In genomic region chr7:91010655-91011054, GRCm38 (mm10) we compare ENCODE assay signal across 25 mouse cellular contexts.
DNase-seq lines count a peak whose midpoint lies in the region; ATAC-seq and TF ChIP-seq lines count a peak whose summit lies in the region.
"Had no signal": no experiment of that assay in that cellular context is flagged by ENCODE, and none has a peak within 500 bp of the region (broad histone marks: within the 10 kb centered on the region; RNA-seq: fewer than 3 reads in every experiment).

No protein-coding gene starts in this region.

- 42% methylated on average over 2 of the region's 2 CpGs for WGBS in midbrain, embryonic 13.5 days
- WGBS in midbrain, embryonic 11.5 days: 67% methylated on average over 2 of the region's 2 CpGs
- WGBS in midbrain, postnatal 0 days: 44% methylated on average over 2 of the region's 2 CpGs

- H3K4me2 ChIP-seq in midbrain, embryonic 13.5 days (replicated peaks): no peak overlapping the region
- no peak overlapping the region for H3K4me2 ChIP-seq in midbrain, embryonic 11.5 days
- H3K4me2 ChIP-seq in midbrain, postnatal 0 days (ENCODE audit: low read depth, low read length, poor library complexity, severe bottlenecking): no peak overlapping the region
- H3K4me2 ChIP-seq: embryonic facial prominence, embryonic 13.5 days; forebrain, embryonic 13.5 days; heart, embryonic 11.5 days; hindbrain, embryonic 14.5 days had no signal

- H3K9me3 ChIP-seq in midbrain, embryonic 13.5 days: no peaks in the 10 kb centered on the region
- no peaks in the 10 kb centered on the region for H3K9me3 ChIP-seq in midbrain, embryonic 11.5 days (ENCODE audit: control insufficient read depth, low read length)
- no peaks in the 10 kb centered on the region for H3K9me3 ChIP-seq in midbrain, postnatal 0 days (ENCODE audit: low read length)
- H3K9me3 ChIP-seq: embryonic facial prominence, embryonic 10.5 days; embryonic facial prominence, embryonic 13.5 days; forebrain, embryonic 13.5 days had no signal

- H3K27ac ChIP-seq in midbrain, embryonic 13.5 days: 0 out of 2 replicates have a peak overlapping the region, but pooled peaks have one; percentile 30
- no peak overlapping the region for H3K27ac ChIP-seq in midbrain, embryonic 11.5 days (ENCODE audit: low read depth, low read length)
- H3K27ac ChIP-seq in midbrain, postnatal 0 days (ENCODE audit: low read depth, low read length): no peak overlapping the region
- H3K27ac ChIP-seq: embryonic facial prominence, embryonic 10.5 days; embryonic facial prominence, embryonic 13.5 days; forebrain, embryonic 13.5 days; gastrocnemius, adult 2 months; hindbrain, embryonic 14.5 days; hindbrain, postnatal 0 days had no signal

- TF ChIP-seq POLR2A in brain, embryonic 14.5 days (IDR thresholded peaks at IDR 0.05; ENCODE audit: borderline replicate concordance, extremely low read depth, insufficient read depth, insufficient read length, poor library complexity, severe bottlenecking): no peak

- H3K4me1 ChIP-seq in midbrain, embryonic 13.5 days (replicated peaks): no peaks in the 10 kb centered on the region
- no peaks in the 10 kb centered on the region for H3K4me1 ChIP-seq in midbrain, embryonic 11.5 days (ENCODE audit: control insufficient read depth, insufficient read depth, low read length)
- no peaks in the 10 kb centered on the region for H3K4me1 ChIP-seq in midbrain, postnatal 0 days (ENCODE audit: insufficient read depth, low read length)
- H3K4me1 ChIP-seq: embryonic facial prominence, embryonic 10.5 days; embryonic facial prominence, embryonic 13.5 days; forebrain, embryonic 13.5 days had no signal

- H3K9ac ChIP-seq in midbrain, embryonic 13.5 days (replicated peaks): no peak overlapping the region
- no peak overlapping the region for H3K9ac ChIP-seq in midbrain, embryonic 11.5 days (ENCODE audit: low read length)
- H3K9ac ChIP-seq in midbrain, postnatal 0 days (replicated peaks; ENCODE audit: low read length, poor library complexity, severe bottlenecking): no peak overlapping the region
- H3K9ac ChIP-seq: embryonic facial prominence, embryonic 13.5 days; forebrain, embryonic 13.5 days; forebrain, postnatal 0 days; hindbrain, embryonic 14.5 days had no signal

- H3K27me3 ChIP-seq in midbrain, embryonic 13.5 days: no peaks in the 10 kb centered on the region
- H3K27me3 ChIP-seq in midbrain, embryonic 11.5 days (ENCODE audit: control insufficient read depth, insufficient read depth, low read length): no peaks in the 10 kb centered on the region
- H3K27me3 ChIP-seq in midbrain, postnatal 0 days (ENCODE audit: insufficient read depth, low read length): no peaks in the 10 kb centered on the region
- H3K27me3 ChIP-seq: embryonic facial prominence, embryonic 13.5 days; forebrain, embryonic 13.5 days had no signal

- no peak for DNase-seq in midbrain, embryonic 11.5 days (ENCODE audit: low spot score, missing footprints)
- peak; percentile 17 for DNase-seq in Muller cell, postnatal 12 days (ENCODE audit: inconsistent ontology term)
- peak; percentile 60 for DNase-seq in brain, embryonic 14.5 days (ENCODE audit: low read depth)
- DNase-seq in midbrain, postnatal 0 days (ENCODE audit: low spot score): peak; percentile 1
- DNase-seq: adrenal gland, adult 8-10 months; adrenal gland, postnatal 25 days; cerebellum, adult 18-20 months; cerebellum, adult 9-10 months; cerebellum, postnatal 14 days; forebrain, postnatal 0 days; gastrocnemius, adult 2 months; gastrocnemius, postnatal 14 days; heart, adult 11 months had no signal

- H3K4me3 ChIP-seq in midbrain, embryonic 13.5 days (replicated peaks): no peak overlapping the region
- no peak overlapping the region for H3K4me3 ChIP-seq in midbrain, embryonic 11.5 days (ENCODE audit: low read depth, low read length)
- H3K4me3 ChIP-seq in midbrain, postnatal 0 days (ENCODE audit: low read depth, low read length): no peak overlapping the region
- H3K4me3 ChIP-seq: embryonic facial prominence, embryonic 10.5 days; embryonic facial prominence, embryonic 13.5 days; erythroblast, embryonic 14.5 days; forebrain, embryonic 13.5 days; gastrocnemius, adult 2 months had no signal

- no peak for TF ChIP-seq CTCF in brain, embryonic 14.5 days (IDR thresholded peaks at IDR 0.05; ENCODE audit: borderline replicate concordance, extremely low read depth, insufficient read depth, insufficient read length)
- no peak for TF ChIP-seq CTCF in midbrain, postnatal 0 days (IDR thresholded peaks at IDR 0.05)

- peak; percentile 77 for ATAC-seq in midbrain, embryonic 13.5 days
- no peak for ATAC-seq in midbrain, embryonic 11.5 days (ENCODE audit: low FRiP score)
- no peak for ATAC-seq in midbrain, postnatal 0 days (ENCODE audit: low FRiP score)
- no peak for ATAC-seq in megakaryocyte, adult 5-6 weeks (ENCODE audit: poor library complexity, severe bottlenecking)
- ATAC-seq: activated CD4-positive, CD25-positive, alpha-beta regulatory T cell, adult 4 months; CD4-positive, CD25-positive, alpha-beta regulatory T cell, adult 4 months; forebrain, embryonic 13.5 days; forebrain, postnatal 0 days; hindbrain, postnatal 0 days; inflammation-experienced regulatory T-cells, adult 6 months had no signal

- no peaks in the 10 kb centered on the region for H3K36me3 ChIP-seq in midbrain, embryonic 13.5 days
- no peaks in the 10 kb centered on the region for H3K36me3 ChIP-seq in midbrain, embryonic 11.5 days (ENCODE audit: control insufficient read depth, insufficient read depth, low read length)
- no peaks in the 10 kb centered on the region for H3K36me3 ChIP-seq in midbrain, postnatal 0 days (ENCODE audit: insufficient read depth, low read length)
- H3K36me3 ChIP-seq: embryonic facial prominence, embryonic 10.5 days; embryonic facial prominence, embryonic 13.5 days had no signal
